Mouse (Mus musculus): Measurements from ENCODE around the gene Ifng. TPM values are rescaled to one million over a fixed set of nuclear protein-coding genes. Genes with fewer than 3 reads are reported as not detected.
"Not testable (repeated sequence)": the region's sequence is repeated elsewhere in the genome, so short reads cannot be mapped to it uniquely, and the experiment has no call there.

Gene Ifng
- polyA plus RNA-seq, 1 experiment from 2014 or later = not detected

DNA sequence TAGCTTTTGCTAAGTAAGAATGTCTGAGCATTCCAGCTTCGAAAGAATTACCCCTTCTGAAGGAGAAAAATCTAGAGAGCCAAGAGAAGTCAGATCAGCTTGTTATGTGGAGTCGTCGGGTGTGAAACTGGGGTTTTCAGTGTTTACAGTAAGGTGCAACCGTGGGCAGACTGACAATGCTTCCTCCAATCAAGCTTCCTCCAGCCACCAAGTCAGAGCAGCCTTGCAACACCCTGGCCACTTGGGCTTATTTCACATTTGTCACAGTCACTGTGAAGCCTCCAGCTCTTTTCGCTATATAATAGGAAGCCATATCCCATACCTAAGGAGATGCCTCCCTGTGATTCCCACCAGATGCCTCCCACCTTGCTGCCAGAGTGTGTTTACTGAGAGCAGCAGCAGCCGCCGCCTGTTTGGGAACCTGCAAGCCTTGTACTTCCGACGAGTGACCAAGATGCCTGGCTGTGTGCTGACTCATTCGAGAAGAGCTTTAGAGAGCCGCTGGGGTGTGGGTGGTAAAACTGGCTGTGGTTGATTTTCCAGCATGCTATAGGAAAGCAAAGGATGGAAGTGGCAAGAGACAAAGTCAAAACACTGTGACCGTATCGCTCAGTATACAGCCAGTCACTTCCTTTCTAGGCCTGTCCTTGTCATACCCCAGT, 29.6 kb downstream of the Ifng start:
- no peak for ATAC-seq (ENCODE audit: low FRiP score)
- no peaks in the 10 kb centered on the region for H3K9me3 ChIP-seq (ENCODE audit: control insufficient read depth, low read length)
- H3K4me3 ChIP-seq (ENCODE audit: low read depth, low read length) = no peak overlapping the region
- no peak overlapping the region for H3K4me2 ChIP-seq (replicated peaks; ENCODE audit: low read depth, low read length)
- H3K27me3 ChIP-seq (ENCODE audit: control insufficient read depth, insufficient read depth, low read length) = no peaks in the 10 kb centered on the region
- no peak for DNase-seq (ENCODE audit: low spot score)
- no peaks in the 10 kb centered on the region for H3K36me3 ChIP-seq (ENCODE audit: control insufficient read depth, insufficient read depth, low read length)
- 76% methylated on average over 13 of the region's 13 CpGs for WGBS
- H3K27ac ChIP-seq (ENCODE audit: low read depth, low read length) = no peak overlapping the region
- H3K4me1 ChIP-seq (replicated peaks; ENCODE audit: control insufficient read depth, insufficient read depth, low read length) = no peaks in the 10 kb centered on the region
- no peak overlapping the region for H3K9ac ChIP-seq (ENCODE audit: low read depth, low read length)

DNA sequence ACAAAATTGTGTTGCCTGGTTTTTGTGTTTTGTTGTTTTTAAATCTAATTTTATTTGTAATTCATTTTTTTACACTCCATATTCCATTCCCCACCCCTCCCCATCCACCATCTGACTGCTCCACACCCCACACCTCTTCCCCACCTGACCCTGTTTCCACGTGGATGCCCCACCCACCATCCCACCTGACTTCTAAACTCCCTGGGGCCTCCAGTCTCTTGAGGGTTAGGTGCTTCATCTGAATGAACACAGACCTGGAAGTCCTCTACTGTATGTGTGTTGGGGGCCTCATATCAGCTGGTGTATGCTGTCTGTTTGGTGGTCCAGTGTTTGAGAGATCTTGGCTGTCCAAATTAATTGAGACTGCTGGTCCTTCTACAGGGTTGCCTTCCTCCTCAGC, 32.0 kb downstream of the Ifng start:
- not testable (repeated sequence) for H3K9me3 ChIP-seq (ENCODE audit: control insufficient read depth, low read length); DNase-seq (ENCODE audit: low spot score); H3K4me3 ChIP-seq (ENCODE audit: low read depth, low read length); ATAC-seq (ENCODE audit: low FRiP score); H3K4me2 ChIP-seq (replicated peaks; ENCODE audit: low read depth, low read length); H3K9ac ChIP-seq (ENCODE audit: low read depth, low read length); H3K27me3 ChIP-seq (ENCODE audit: control insufficient read depth, insufficient read depth, low read length); H3K27ac ChIP-seq (ENCODE audit: low read depth, low read length); H3K36me3 ChIP-seq (ENCODE audit: control insufficient read depth, insufficient read depth, low read length); H3K4me1 ChIP-seq (replicated peaks; ENCODE audit: control insufficient read depth, insufficient read depth, low read length)
- WGBS = 80% methylated on average over 1 of the region's 1 CpGs

DNA sequence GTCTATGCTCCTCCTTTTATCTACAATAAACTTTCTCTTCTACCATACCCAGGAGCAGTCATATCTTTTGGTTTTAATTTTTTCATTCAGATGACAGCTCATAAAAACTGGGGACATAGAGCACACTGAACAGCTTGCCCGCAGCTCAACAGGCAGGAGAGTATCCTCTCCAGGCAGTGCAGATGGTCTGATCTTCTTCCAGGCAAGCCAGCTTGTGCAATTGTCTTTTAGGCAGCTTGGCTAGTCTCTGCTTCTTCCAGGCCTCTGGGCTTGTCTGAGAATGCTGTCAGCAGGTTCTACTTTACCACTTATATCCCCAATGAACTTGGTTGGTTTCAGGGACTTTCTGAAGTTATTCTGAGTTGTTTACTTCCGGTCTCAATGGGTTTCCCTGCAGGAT, 35.9 kb downstream of the Ifng start:
- H3K9me3 ChIP-seq (ENCODE audit: control insufficient read depth, low read length) = no peaks in the 10 kb centered on the region
- 96% methylated on average over 2 of the region's 2 CpGs for WGBS
- no peak overlapping the region for H3K4me3 ChIP-seq (ENCODE audit: low read depth, low read length)
- H3K36me3 ChIP-seq (ENCODE audit: control insufficient read depth, insufficient read depth, low read length) = no peaks in the 10 kb centered on the region
- H3K27me3 ChIP-seq (ENCODE audit: control insufficient read depth, insufficient read depth, low read length) = no peaks in the 10 kb centered on the region
- ATAC-seq (ENCODE audit: low FRiP score) (no peak), DNase-seq (ENCODE audit: low spot score) (no peak)
- no peak overlapping the region for H3K9ac ChIP-seq (ENCODE audit: low read depth, low read length)
- no peak overlapping the region for H3K27ac ChIP-seq (ENCODE audit: low read depth, low read length)
- H3K4me1 ChIP-seq (replicated peaks; ENCODE audit: control insufficient read depth, insufficient read depth, low read length) = no peaks in the 10 kb centered on the region
- H3K4me2 ChIP-seq (replicated peaks; ENCODE audit: low read depth, low read length) = no peak overlapping the region

DNA sequence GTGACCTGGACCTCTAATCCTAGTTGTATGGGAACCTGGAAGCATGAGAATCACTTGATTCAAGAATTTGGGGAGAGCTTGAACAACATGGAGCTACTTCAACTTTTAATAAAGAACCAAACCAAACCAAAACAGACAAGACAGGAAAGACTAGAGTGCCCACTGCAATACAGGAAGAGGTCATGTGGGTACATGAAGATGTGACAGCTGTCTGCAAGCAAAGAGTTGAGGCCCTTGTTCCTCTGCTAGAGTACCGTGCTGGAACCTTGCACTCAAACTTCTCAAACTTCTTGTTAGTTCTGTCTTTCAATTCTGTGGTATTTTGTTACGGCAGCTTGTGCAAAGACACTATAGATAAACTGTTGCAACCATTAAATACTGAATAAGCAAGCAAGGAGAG, 36.5 kb downstream of the Ifng start:
- DNase-seq (ENCODE audit: low spot score) (no peak), ATAC-seq (ENCODE audit: low FRiP score) (no peak)
- Histone ChIP-seq H3K4me1 (replicated peaks; ENCODE audit: control insufficient read depth, insufficient read depth, low read length) (no peaks in the 10 kb centered on the region), H3K9ac (ENCODE audit: low read depth, low read length) (no peak overlapping the region), H3K9me3 (ENCODE audit: control insufficient read depth, low read length) (no peaks in the 10 kb centered on the region), H3K27me3 (ENCODE audit: control insufficient read depth, insufficient read depth, low read length) (no peaks in the 10 kb centered on the region), H3K36me3 (ENCODE audit: control insufficient read depth, insufficient read depth, low read length) (no peaks in the 10 kb centered on the region), H3K27ac (ENCODE audit: low read depth, low read length) (no peak overlapping the region), H3K4me3 (ENCODE audit: low read depth, low read length) (no peak overlapping the region), H3K4me2 (replicated peaks; ENCODE audit: low read depth, low read length) (no peak overlapping the region)
- 89% methylated on average over 2 of the region's 2 CpGs for WGBS

DNA sequence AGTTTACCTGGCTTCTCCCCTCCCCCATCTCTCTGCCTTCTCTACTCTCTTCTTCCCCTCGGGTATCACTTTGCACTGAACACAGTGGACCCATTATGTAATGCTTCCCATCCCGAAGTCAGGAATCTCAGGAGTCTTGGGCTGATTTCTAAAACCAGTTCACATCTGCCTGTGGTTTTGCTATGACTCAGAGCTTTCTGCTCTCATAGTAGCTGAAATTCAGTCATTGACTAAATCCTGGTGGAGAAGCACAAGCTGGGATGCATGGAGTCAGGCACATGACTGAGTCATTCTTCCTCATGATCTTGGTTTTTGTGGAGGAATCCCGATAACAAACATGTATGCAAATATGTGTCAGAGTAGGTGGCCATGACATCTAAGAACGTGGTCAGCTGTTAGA, 38.4 kb downstream of the Ifng start:
- Histone ChIP-seq H3K4me1 (replicated peaks; ENCODE audit: control insufficient read depth, insufficient read depth, low read length) (no peaks in the 10 kb centered on the region), H3K9me3 (ENCODE audit: control insufficient read depth, low read length) (no peaks in the 10 kb centered on the region), H3K27me3 (ENCODE audit: control insufficient read depth, insufficient read depth, low read length) (no peaks in the 10 kb centered on the region), H3K9ac (ENCODE audit: low read depth, low read length) (no peak overlapping the region), H3K4me3 (ENCODE audit: low read depth, low read length) (no peak overlapping the region), H3K4me2 (replicated peaks; ENCODE audit: low read depth, low read length) (no peak overlapping the region), H3K36me3 (ENCODE audit: control insufficient read depth, insufficient read depth, low read length) (no peaks in the 10 kb centered on the region), H3K27ac (ENCODE audit: low read depth, low read length) (no peak overlapping the region)
- 81% methylated on average over 4 of the region's 4 CpGs for WGBS
- no peak for DNase-seq (ENCODE audit: low spot score)
- no peak for ATAC-seq (ENCODE audit: low FRiP score)

DNA sequence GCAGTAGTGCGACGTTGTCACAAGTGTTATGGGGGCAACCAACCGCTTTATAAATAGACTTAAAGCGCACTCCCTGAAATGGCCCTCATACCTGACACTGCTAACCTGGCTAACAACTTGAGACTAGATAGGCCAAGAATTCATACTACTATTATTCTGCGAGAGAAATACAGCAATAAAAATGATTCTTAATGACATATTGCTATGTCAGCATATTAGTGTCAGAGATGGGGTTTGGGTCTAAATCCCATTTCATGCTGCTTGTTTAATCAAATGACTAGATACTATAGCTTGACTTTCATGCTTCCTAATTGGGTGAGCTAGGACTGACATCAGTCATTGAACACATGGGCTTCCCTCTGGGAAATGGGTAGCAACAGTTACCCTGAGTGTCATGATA, 39.3 kb downstream of the Ifng start:
- no peak overlapping the region for H3K4me3 ChIP-seq (ENCODE audit: low read depth, low read length)
- no peak overlapping the region for H3K27ac ChIP-seq (ENCODE audit: low read depth, low read length)
- H3K4me2 ChIP-seq (replicated peaks; ENCODE audit: low read depth, low read length) = no peak overlapping the region
- H3K9ac ChIP-seq (ENCODE audit: low read depth, low read length) = no peak overlapping the region
- no peaks in the 10 kb centered on the region for H3K4me1 ChIP-seq (replicated peaks; ENCODE audit: control insufficient read depth, insufficient read depth, low read length)
- no peaks in the 10 kb centered on the region for H3K36me3 ChIP-seq (ENCODE audit: control insufficient read depth, insufficient read depth, low read length)
- WGBS = 96% methylated on average over 5 of the region's 5 CpGs
- no peak for ATAC-seq (ENCODE audit: low FRiP score)
- H3K27me3 ChIP-seq (ENCODE audit: control insufficient read depth, insufficient read depth, low read length) = no peaks in the 10 kb centered on the region
- no peaks in the 10 kb centered on the region for H3K9me3 ChIP-seq (ENCODE audit: control insufficient read depth, low read length)
- no peak for DNase-seq (ENCODE audit: low spot score)

DNA sequence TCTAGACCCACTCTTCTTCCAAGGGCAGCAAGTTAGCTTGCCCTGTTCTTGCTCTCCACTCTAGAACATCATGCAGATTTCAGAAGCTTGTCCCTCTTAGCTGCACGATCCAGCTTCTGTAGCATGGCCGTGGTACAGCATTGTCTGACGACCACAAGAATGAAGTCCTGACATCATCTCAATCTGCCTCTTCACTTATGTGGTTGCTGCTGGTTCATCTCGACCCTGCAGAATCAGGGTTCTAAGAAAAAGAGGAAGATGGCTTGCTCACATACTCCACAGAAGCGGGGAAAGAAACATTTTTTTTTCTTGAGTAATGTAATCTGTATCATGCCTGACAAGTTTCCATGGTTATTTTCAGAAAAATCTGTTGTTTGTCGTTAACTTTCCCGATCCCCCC, 39.9 kb downstream of the Ifng start:
- Histone ChIP-seq H3K36me3 (ENCODE audit: control insufficient read depth, insufficient read depth, low read length) (no peaks in the 10 kb centered on the region), H3K27me3 (ENCODE audit: control insufficient read depth, insufficient read depth, low read length) (no peaks in the 10 kb centered on the region), H3K9ac (ENCODE audit: low read depth, low read length) (no peak overlapping the region), H3K4me3 (ENCODE audit: low read depth, low read length) (no peak overlapping the region), H3K4me1 (replicated peaks; ENCODE audit: control insufficient read depth, insufficient read depth, low read length) (no peaks in the 10 kb centered on the region), H3K4me2 (replicated peaks; ENCODE audit: low read depth, low read length) (no peak overlapping the region), H3K27ac (ENCODE audit: low read depth, low read length) (no peak overlapping the region), H3K9me3 (ENCODE audit: control insufficient read depth, low read length) (no peaks in the 10 kb centered on the region)
- no peak for ATAC-seq (ENCODE audit: low FRiP score)
- no peak for DNase-seq (ENCODE audit: low spot score)
- WGBS = 89% methylated on average over 7 of the region's 7 CpGs

DNA sequence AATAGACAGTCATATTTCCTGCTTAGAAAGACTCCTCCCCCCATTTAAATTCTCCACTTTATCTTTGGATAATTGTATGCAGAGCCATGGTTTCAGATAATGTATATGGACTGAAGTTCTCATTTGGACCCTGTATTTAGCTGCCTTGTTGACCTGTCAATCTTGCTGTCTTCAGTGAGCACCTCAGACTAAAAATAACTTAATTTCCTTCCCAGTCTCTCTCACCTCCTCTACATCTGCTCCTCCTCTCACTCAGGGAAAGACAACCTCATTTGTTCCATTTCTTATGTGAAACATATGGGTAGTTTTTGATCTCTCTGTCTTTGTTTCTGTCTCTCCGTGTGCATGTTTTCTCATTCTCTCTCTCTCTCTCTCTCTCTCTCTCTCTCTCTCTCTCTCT, 53.3 kb downstream of the Ifng start:
- H3K9me3 ChIP-seq (ENCODE audit: control insufficient read depth, low read length) = no peaks in the 10 kb centered on the region
- 83% methylated on average over 1 of the region's 1 CpGs for WGBS

DNA sequence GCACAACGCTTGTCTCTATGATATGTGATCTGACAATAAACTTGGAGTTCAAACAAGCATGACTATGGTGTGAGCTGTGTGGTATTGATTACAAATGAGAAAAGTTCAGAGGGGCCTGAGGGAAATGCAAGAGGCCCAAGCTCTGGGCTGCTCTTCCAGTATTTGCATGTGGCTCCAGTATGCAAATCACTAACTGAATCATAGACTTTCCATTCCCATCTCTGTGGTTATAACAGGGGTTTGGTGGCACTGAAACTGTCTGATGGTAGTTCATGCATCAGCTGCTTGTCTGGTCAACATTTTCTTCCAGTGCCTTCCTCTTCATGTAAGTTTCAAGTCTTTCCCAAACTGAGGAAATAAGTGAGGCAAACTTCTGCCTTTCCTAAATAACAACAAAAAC, 54.5 kb downstream of the Ifng start:
- 89% methylated on average over 1 of the region's 1 CpGs for WGBS
- Histone ChIP-seq H3K4me2 (replicated peaks; ENCODE audit: low read depth, low read length) (no peak overlapping the region), H3K27me3 (ENCODE audit: control insufficient read depth, insufficient read depth, low read length) (no peaks in the 10 kb centered on the region), H3K9me3 (ENCODE audit: control insufficient read depth, low read length) (no peaks in the 10 kb centered on the region), H3K4me1 (replicated peaks; ENCODE audit: control insufficient read depth, insufficient read depth, low read length) (no peaks in the 10 kb centered on the region), H3K4me3 (ENCODE audit: low read depth, low read length) (no peak overlapping the region), H3K9ac (ENCODE audit: low read depth, low read length) (no peak overlapping the region), H3K27ac (ENCODE audit: low read depth, low read length) (no peak overlapping the region), H3K36me3 (ENCODE audit: control insufficient read depth, insufficient read depth, low read length) (no peaks in the 10 kb centered on the region)
- no peak for ATAC-seq (ENCODE audit: low FRiP score)
- no peak for DNase-seq (ENCODE audit: low spot score)

More for the DNA sequence above, 53.3 kb downstream of the Ifng start:
- H3K4me1 ChIP-seq (replicated peaks; ENCODE audit: control insufficient read depth, insufficient read depth, low read length) = no peaks in the 10 kb centered on the region
- H3K27ac ChIP-seq (ENCODE audit: low read depth, low read length) = no peak overlapping the region
- no peaks in the 10 kb centered on the region for H3K27me3 ChIP-seq (ENCODE audit: control insufficient read depth, insufficient read depth, low read length)
- H3K4me2 ChIP-seq (replicated peaks; ENCODE audit: low read depth, low read length) = no peak overlapping the region
- H3K9ac ChIP-seq (ENCODE audit: low read depth, low read length) = no peak overlapping the region
- ATAC-seq (ENCODE audit: low FRiP score) (no peak), DNase-seq (ENCODE audit: low spot score) (no peak)
- no peak overlapping the region for H3K4me3 ChIP-seq (ENCODE audit: low read depth, low read length)
- H3K36me3 ChIP-seq (ENCODE audit: control insufficient read depth, insufficient read depth, low read length) = no peaks in the 10 kb centered on the region

All from hindbrain, embryonic 11.5 days (tissue).